Mouse (Mus musculus) forebrain, embryonic 12.5 days (tissue): ENCODE measurements at regions not wholly inside any gene's neighbourhood (a gene's known extent, or its start where the extent isn't known, plus 50 kb on each side); places are given as distances from the start of the nearest gene placed in this dataset.

Source experiments
- ATAC-seq: fragments of 200-750 bp; cut with Nextera tagmentation; 2 replicates; pipeline ENCODE4 v1.8.0; 2017; ENCODE audit warnings: moderate TSS enrichment; ENCODE audit not compliant: low FRiP score
- H3K27ac ChIP-seq: fragments of 300-500 bp; sonication (generic); 2 replicates; pipeline ENCODE4 v1.5.1; 2016; ENCODE audit warnings: mild to moderate bottlenecking
- H3K27me3 ChIP-seq: fragments of 300-500 bp; sonication (generic); 2 replicates; pipeline ENCODE4 v1.6.1; 2016; ENCODE audit warnings: mild to moderate bottlenecking
- H3K36me3 ChIP-seq: fragments of 300-500 bp; sonication (generic); replicated peaks from 2 replicates; pipeline ENCODE4 v1.6.1; 2016; ENCODE audit warnings: mild to moderate bottlenecking
- H3K4me1 ChIP-seq: fragments of 300-500 bp; sonication (generic); 2 replicates; pipeline ENCODE4 v1.6.1; 2016
- H3K4me2 ChIP-seq: fragments of 300-500 bp; sonication (generic); 2 replicates; pipeline ENCODE4 v1.6.1; 2016; ENCODE audit warnings: mild to moderate bottlenecking, moderate library complexity
- H3K4me3 ChIP-seq: fragments of 300-500 bp; sonication (generic); replicated peaks from 2 replicates; pipeline ENCODE4 v1.5.1; 2016; ENCODE audit warnings: mild to moderate bottlenecking
- H3K9ac ChIP-seq: fragments of 300-500 bp; sonication (generic); 2 replicates; pipeline ENCODE4 v1.6.1; 2016; ENCODE audit warnings: mild to moderate bottlenecking
- H3K9me3 ChIP-seq: fragments of 300-500 bp; sonication (generic); 2 replicates; pipeline ENCODE4 v1.6.1; 2016
- WGBS: fragments of 180-500 bp; shearing (Covaris S2); methylation state at CpG from one replicate; pipeline ENCODE4 v1.1.7; 2016; 5-methylcytosine and 5-hydroxymethylcytosine counted together

DNA sequence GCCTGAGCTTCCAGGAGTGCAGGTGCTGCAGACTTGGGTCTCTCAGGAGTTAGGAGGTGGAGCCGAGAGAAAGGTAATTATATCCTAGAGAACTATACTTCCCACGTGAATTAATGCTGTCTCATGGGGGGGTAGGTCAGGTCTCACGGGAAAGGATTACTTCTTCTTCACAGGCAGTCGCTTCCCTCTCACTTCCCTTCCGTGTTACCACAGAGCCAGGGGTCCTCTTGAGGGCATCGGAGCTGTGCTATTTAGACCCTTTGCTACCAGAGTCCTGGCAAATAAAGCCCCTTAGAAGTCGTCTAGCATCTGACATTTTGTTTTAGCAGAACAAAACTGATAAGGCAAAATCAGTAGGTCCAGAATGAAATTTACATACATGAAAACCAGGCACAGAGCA lies 68.9 kb upstream of the Dph5 start:
- Histone ChIP-seq H3K36me3 (no peaks in the 10 kb centered on the region), H3K9ac (no peak overlapping the region), H3K27me3 (no peaks in the 10 kb centered on the region), H3K27ac (no peak overlapping the region), H3K4me3 (no peak overlapping the region), H3K4me1 (no peaks in the 10 kb centered on the region; the same call in 1 of the 2 replicates), H3K9me3 (no peaks in the 10 kb centered on the region), H3K4me2 (no peak overlapping the region)
- ATAC-seq: no peak
- 74% methylated on average over 7 of the region's 7 CpGs for WGBS

DNA sequence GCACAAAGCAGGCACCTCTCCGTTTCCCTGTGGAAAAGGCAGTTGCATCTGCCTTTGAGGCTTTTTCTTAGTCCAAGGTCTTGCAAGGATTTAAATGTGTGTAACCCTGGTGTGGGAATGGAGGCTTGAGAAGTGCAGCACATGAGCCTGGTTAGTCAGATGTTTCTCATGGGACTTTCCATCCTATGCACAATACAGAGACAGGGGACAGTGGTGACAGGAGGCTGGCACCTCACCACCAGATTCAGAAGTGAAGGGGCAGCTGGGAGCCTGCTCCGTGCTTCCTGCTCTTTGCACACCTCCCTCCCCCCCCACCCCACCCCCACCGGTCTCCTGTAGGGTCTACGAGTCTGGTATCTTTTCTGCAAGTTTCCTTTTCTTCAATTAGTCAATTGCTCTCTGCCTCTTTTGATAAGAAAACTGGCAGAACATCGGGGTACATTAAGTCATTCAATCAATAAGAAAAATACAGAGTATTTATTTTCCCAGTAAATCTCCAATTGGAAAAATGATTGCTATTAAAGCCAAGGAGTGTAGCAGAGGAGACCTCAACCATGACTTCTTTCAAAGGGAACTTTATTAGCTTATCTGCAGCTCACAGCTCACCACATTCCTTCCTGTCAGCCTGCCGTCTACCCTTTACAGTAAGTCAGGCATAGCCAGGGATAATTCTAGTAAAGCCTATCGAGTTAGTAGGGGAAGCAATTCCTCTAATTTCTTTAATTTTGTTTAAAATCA lies 68.1 kb upstream of the Dph5 start:
- H3K9ac ChIP-seq: no peak overlapping the region
- H3K4me1 ChIP-seq: no peaks in the 10 kb centered on the region; the same call in 1 of the 2 replicates
- no peak for ATAC-seq
- WGBS: 79% methylated on average over 7 of the region's 7 CpGs
- no peak overlapping the region for H3K4me3 ChIP-seq
- no peaks in the 10 kb centered on the region for H3K9me3 ChIP-seq
- no peak overlapping the region for H3K4me2 ChIP-seq
- no peaks in the 10 kb centered on the region for H3K36me3 ChIP-seq
- H3K27ac ChIP-seq: no peak overlapping the region
- H3K27me3 ChIP-seq: no peaks in the 10 kb centered on the region

DNA sequence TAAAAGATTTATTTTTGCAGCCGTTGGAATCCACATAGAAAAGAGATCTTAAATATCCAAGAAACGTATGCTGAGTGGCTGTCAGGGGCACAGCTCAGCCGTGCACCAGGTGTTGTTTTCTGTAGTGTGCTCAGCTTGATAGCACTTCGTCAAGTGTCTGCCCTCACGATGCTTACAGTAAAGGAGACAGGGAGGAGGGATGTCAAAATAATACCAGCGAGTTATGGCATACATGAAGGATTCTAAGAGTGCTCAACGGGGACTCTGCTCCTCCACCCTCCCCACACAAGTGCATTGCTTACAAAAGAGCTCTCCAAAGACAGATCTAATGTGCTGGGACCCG lies 67.5 kb upstream of the Dph5 start:
- Histone ChIP-seq H3K4me2 (no peak overlapping the region), H3K36me3 (no peaks in the 10 kb centered on the region), H3K27me3 (no peaks in the 10 kb centered on the region), H3K9me3 (no peaks in the 10 kb centered on the region), H3K27ac (no peak overlapping the region), H3K4me1 (no peaks in the 10 kb centered on the region; the same call in 1 of the 2 replicates), H3K9ac (no peak overlapping the region), H3K4me3 (no peak overlapping the region)
- WGBS: 64% methylated on average over 8 of the region's 8 CpGs
- no peak for ATAC-seq

DNA sequence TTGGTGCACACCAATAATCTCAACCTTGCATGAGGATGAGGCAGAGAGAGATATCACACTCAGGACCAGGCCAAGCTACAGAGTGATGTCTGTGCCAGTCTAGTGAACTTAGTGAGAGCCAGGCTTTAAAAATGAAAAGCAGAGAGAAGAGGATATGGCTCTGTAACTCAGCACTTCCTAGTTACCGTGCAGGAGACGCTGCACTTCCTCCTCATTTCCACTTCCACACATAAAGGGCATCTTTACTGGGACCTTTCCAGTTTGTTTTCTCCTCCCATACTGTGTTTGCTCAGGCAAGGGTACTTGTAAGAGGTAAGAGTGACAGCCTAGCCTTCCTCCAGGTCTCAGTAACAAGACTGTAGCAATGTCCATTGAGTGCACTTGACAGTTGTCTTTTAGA lies 66.0 kb upstream of the Dph5 start:
- WGBS: 84% methylated on average over 2 of the region's 2 CpGs
- Histone ChIP-seq H3K27ac (no peak overlapping the region), H3K9me3 (no peaks in the 10 kb centered on the region), H3K4me2 (no peak overlapping the region), H3K27me3 (no peaks in the 10 kb centered on the region), H3K4me1 (no peaks in the 10 kb centered on the region; the same call in 1 of the 2 replicates), H3K9ac (no peak overlapping the region), H3K36me3 (no peaks in the 10 kb centered on the region), H3K4me3 (no peak overlapping the region)
- ATAC-seq: no peak

DNA sequence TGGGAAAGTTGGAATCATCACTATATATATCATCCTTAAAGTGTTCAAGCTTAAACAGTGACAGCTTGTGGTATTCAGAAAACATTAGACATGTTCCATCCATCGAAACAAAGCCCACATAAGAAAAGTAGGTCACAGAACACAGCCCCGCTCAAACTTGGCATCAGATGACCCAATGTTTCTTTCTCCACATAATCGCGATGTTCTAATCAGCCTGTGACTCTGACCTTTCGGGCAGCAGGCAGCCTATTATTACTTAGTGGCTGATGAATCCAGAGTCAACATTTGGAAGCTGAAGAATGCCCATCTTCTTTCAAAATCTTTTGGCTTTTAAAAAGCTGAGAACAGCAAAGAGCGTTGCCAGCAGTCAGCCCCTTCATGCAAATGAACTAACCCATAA lies 65.1 kb upstream of the Dph5 start:
- no peak overlapping the region for H3K4me3 ChIP-seq
- no peak for ATAC-seq
- 66% methylated on average over 6 of the region's 6 CpGs for WGBS
- no peaks in the 10 kb centered on the region for H3K36me3 ChIP-seq
- H3K4me1 ChIP-seq: no peaks in the 10 kb centered on the region; the same call in 1 of the 2 replicates
- no peak overlapping the region for H3K9ac ChIP-seq
- no peaks in the 10 kb centered on the region for H3K27me3 ChIP-seq
- H3K4me2 ChIP-seq: no peak overlapping the region
- no peaks in the 10 kb centered on the region for H3K9me3 ChIP-seq
- no peak overlapping the region for H3K27ac ChIP-seq

DNA sequence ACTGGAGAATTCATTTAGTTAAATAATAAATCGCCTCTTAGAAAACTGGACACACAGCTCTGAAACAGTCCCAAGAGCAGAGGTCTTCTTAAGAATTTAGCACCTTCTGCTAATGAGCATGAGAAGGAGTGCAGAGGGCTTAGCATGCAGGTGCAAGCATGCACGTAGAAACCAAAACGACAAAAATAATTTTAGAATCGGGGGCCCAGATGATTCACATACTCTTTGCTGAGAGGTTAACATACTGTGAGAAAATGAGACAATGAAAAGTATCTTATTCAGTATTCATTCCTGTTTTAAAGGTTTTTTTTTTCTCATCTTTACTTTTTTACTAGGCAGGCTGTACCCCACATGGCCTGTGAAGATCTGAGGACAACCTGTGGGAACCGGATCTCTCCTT lies 63.9 kb upstream of the Dph5 start:
- H3K4me2 ChIP-seq: no peak overlapping the region
- 91% methylated on average over 5 of the region's 5 CpGs for WGBS
- H3K9me3 ChIP-seq: no peaks in the 10 kb centered on the region
- H3K4me3 ChIP-seq: no peak overlapping the region
- H3K9ac ChIP-seq: no peak overlapping the region
- no peak overlapping the region for H3K27ac ChIP-seq
- no peaks in the 10 kb centered on the region; the same call in 1 of the 2 replicates for H3K4me1 ChIP-seq
- no peak for ATAC-seq
- no peaks in the 10 kb centered on the region for H3K27me3 ChIP-seq
- no peaks in the 10 kb centered on the region for H3K36me3 ChIP-seq

DNA sequence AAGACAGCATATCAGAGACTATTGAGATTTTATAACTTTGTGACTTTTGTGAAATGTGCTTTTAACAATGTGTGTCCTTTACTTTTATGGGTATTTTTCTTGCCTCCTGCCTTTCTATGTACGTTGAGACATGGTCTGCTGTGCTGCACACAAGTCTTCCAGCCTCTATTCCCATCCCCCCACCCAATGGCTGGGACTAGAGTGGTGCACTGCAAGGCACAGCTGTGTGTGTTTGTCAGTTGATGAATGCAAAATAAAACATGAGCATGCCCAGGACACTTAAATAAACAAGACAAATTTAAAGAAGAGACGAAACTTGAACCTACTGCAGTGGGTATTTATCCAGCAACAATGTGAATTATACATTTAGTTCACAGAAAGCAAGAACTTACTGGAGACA lies 62.8 kb upstream of the Dph5 start:
- H3K4me3 ChIP-seq: no peak overlapping the region
- H3K27me3 ChIP-seq: no peaks in the 10 kb centered on the region
- no peak overlapping the region for H3K27ac ChIP-seq
- ATAC-seq: no peak
- no peak overlapping the region for H3K4me2 ChIP-seq
- no peaks in the 10 kb centered on the region; the same call in 1 of the 2 replicates for H3K4me1 ChIP-seq
- H3K9me3 ChIP-seq: no peaks in the 10 kb centered on the region
- H3K36me3 ChIP-seq: no peaks in the 10 kb centered on the region
- H3K9ac ChIP-seq: no peak overlapping the region
- 70% methylated on average over 2 of the region's 2 CpGs for WGBS

DNA sequence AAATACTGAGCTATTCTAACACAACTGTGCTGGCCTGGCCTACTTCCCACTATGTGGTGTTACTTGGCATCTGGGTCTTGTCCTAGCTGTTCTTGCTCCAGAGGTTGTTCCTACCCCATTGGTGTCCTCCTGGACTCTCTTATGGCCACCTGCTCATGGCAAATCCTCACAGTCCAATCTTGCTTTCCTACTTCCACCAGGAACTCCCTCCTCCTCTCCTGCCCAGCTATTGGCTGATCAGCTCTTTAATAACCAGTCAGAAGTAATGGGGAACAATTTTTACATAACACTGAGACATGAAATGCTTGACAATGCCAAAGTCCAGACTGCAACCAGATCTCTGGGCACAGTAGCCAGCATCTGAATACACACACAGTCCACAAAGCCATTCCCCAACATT lies 52.3 kb upstream of the Dph5 start:
- Histone ChIP-seq H3K4me2 (no peak overlapping the region), H3K9ac (no peak overlapping the region), H3K27me3 (no peaks in the 10 kb centered on the region), H3K4me3 (no peak overlapping the region), H3K9me3 (no peaks in the 10 kb centered on the region), H3K27ac (no peak overlapping the region), H3K36me3 (no peaks in the 10 kb centered on the region), H3K4me1 (no peaks in the 10 kb centered on the region)
- no peak for ATAC-seq

DNA sequence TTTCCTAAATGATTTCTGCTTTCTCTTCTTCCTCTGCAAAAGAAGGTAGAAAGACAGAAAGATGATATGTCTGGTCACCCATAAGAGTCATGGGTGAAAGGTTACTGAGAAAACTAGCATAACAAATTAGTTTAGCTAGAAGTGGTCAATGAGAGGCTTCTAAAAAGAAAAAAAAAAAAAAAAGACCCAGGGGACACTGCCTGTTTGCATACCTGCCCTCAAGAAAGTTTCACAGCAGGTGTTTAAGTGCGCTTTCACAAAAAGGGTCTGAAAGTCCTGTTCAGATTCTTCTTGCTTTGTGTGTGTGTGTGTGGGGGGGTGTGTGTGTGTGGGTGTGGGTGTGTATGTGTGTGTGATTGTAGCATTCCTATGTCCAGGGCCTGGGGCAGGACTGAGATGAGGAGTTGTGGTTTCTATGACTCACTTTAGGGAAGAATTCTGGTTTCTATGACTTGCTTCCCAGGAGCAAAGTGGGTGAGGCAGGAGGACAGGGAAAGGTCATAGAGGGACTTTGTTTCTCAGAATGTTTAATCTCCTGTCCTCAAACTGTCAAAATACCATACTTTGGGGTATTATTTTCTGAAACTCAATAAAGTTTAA lies 49.9 kb upstream of the Dph5 start:
- Histone ChIP-seq H3K9ac (no peak overlapping the region), H3K4me1 (no peaks in the 10 kb centered on the region), H3K4me3 (no peak overlapping the region), H3K36me3 (no peaks in the 10 kb centered on the region), H3K4me2 (no peak overlapping the region), H3K27me3 (no peaks in the 10 kb centered on the region), H3K27ac (no peak overlapping the region), H3K9me3 (no peaks in the 10 kb centered on the region)
- no peak for ATAC-seq
- WGBS: 77% methylated on average over 1 of the region's 1 CpGs
